Mouse (Mus musculus): Measurements from ENCODE around the gene Prickle2.

DNA sequence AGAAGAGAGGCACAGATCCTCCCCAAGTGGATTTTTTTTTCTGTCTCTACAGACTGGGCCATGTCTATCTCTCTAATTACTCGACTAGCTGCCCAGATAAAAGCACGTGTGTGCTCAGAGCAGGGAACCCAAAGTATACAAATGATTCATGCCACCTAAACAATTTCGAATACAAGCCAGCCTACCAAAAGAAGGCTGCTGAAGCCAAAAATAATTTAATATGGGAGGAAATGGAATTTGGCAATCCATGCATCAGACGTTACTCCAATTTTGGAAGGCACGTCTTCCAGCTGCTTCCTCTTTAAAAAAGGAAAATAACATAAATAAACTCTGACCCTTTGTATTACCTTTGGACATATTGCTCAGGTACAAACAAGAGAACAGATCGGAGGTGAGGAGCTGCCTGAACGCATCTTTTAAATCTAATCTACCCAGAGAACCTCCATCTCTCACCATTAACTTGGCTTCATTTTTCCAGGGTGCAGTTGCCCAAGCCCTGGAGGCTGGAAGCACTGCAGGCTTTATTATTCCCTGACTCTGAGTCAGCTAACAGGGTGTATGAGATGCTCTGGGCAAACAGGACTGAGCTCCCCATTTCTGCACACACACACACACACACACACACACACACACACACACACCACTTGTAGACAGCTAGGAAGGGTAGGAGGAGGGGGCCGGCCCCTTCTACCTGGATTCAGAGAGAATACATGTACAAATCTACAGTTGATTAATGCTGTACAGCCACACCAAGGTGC lies 172.5 kb downstream of the Prickle2 start:
- TF ChIP-seq GATA1 (IDR thresholded peaks at IDR 0.05; ENCODE audit: borderline replicate concordance, low read length) (no peak), FLI1 (IDR thresholded peaks at IDR 0.05; ENCODE audit: low read length) (no peak)
